Mouse (Mus musculus): Measurements from ENCODE around the gene Postn. TPM values are rescaled to one million over a fixed set of nuclear protein-coding genes. Genes with fewer than 3 reads are reported as not detected.

Postn gene
- total RNA-seq (2021): 100 to 1,000 TPM; 396 to 601 TPM
- long read RNA-seq, experiment 1, transcript Postn-203 (22 exons, 3,205 nt): minor isoform, 30 of 123 reads
- long read RNA-seq, experiment 1, transcript Postn-202 (23 exons, 2,670 nt): minor isoform, 24 of 123 reads
- long read RNA-seq, experiment 1, transcript Postn-204 (21 exons, 3,121 nt): major isoform, 35 of 123 reads
- long read RNA-seq, experiment 1, transcript Postn-201 (22 exons, 3,189 nt): minor isoform, 5 of 123 reads
- long read RNA-seq, experiment 1, partial matches to known transcripts: 18 of 123 reads
- long read RNA-seq, experiment 1, other reads (novel, unspliced or antisense): 10 of 123 reads
- long read RNA-seq, experiment 2, transcript Postn-203 (22 exons, 3,205 nt): major isoform, 26 of 83 reads
- long read RNA-seq, experiment 2, transcript Postn-202 (23 exons, 2,670 nt): minor isoform, 14 of 83 reads
- long read RNA-seq, experiment 2, transcript Postn-204 (21 exons, 3,121 nt): minor isoform, 23 of 83 reads
- long read RNA-seq, experiment 2, partial matches to known transcripts: 10 of 83 reads
- long read RNA-seq, experiment 2, other reads (novel, unspliced or antisense): 8 of 83 reads

DNA sequence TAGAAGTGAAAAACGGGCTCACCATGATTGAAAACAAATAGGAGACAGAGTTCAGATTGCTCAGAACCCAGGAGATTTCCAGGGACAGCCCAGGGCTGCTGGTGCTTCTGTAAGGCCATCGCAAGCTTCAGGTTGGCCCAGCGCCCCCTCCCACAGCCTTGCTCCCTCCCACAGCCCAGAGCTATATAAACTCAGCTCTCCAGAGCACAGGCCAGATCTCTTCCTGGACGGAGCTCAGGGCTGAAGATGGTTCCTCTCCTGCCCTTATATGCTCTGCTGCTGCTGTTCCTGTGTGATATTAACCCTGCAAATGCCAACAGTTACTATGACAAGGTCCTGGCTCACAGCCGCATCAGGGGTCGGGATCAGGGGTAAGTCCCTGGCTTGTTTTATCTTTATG is at the start of gene Postn:
Postn (plus strand) TSS at position 213 of the 400 bp plus-strand sequence.
- peak; percentile 64 for DNase-seq

GRCm38 (mm10) chr3:54314055-54314454 is 46.9 kb upstream of the Postn start:
- no peak for DNase-seq

GRCm38 (mm10) chr3:54352891-54353652 is 7.8 kb upstream of the Postn start:
- peak; percentile 79 for DNase-seq

GRCm38 (mm10) chr3:54357561-54357960 is 3.3 kb upstream of the Postn start:
- no peak for DNase-seq

- DNase-seq: peak; percentile 25
Measured at GRCm38 (mm10) chr3:54358463-54359189, 2.3 kb upstream of the Postn start.

GRCm38 (mm10) chr3:54361656-54362055 is 747 bp downstream of the Postn start:
- DNase-seq: no peak

DNA sequence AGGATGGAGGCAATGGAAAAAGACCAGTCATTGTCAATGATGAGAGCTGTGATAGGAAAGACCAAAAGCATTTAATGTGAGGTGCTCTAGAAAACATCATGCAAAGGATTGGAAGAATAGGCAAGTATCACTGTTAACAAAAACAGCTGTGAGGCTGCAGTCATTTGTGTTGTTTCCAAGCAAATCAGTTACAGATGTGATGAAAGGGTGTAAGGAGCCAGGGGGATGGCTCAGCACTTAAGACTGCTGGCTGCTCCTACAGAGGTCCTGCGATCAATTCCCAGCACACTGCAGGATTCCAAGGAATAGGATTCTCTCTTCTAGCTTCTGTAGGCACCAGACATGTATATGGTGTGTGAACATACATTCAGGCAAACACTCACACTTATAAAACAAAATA is 10.1 kb downstream of the Postn start:
- DNase-seq: no peak

GRCm38 (mm10) chr3:54372625-54373024 is 11.7 kb downstream of the Postn start:
- no peak for DNase-seq

- no peak for DNase-seq
Measured at GRCm38 (mm10) chr3:54376014-54376413, 15.1 kb downstream of the Postn start.

- no peak for DNase-seq
Measured at GRCm38 (mm10) chr3:54377647-54378046, 16.7 kb downstream of the Postn start.

DNA sequence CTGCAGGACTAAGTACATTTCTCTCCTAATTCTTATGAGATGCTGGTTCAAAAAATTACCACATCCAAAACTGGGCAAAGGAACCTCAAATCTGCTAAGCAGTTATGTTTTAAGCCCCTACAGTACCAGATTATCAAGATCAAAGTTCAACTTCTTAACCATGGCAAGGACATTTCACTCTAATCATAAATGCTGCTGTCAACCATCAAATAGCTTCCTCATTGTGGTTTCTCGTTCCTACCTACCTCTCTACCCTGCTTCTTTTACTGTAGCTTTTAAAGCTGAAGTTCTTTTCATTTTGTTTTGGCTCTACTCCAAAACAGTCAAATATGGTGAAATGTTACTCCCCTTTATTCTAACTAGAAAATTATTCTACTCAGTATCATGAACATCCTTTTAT is 17.2 kb downstream of the Postn start:
- no peak for DNase-seq

DNA sequence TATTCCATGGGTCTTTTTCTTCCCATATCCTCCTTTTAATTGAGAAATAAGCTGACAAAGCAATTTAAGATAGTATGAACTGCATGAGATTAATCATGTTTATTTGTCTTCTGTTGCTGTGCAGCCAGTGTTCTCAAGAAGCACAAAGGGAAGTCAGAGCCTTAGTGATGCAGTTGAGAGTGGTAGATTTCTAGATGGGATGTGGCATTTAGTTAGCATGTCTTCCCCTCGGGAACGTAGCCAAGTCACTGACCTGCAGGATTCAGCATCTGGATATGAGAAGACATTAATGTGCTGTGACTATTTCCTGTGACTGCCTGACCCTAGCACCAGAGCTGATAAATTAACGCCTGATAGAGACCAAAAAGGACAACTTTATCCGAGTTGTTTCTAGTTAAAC is 19.1 kb downstream of the Postn start:
- DNase-seq: no peak

DNA sequence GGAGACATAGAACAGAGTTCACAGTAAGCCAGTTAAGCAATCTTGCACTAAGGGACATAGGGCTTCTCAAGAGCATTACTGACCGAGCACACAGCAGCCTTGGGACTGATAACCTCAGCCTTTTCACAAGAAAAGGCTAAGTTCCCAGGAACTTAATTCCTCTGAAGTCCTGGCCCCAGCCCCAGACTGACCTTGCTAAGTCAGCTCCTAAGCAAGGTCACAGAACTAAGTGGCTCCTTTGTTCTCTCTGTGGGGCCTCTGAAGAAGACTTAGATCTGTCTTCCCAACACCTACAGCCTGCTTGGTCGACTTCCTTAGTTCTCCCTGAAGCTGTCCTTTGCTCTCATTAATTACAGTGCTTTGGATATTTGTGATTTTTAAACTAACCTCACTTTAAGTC is 38.4 kb downstream of the Postn start:
- DNase-seq: no peak

DNA sequence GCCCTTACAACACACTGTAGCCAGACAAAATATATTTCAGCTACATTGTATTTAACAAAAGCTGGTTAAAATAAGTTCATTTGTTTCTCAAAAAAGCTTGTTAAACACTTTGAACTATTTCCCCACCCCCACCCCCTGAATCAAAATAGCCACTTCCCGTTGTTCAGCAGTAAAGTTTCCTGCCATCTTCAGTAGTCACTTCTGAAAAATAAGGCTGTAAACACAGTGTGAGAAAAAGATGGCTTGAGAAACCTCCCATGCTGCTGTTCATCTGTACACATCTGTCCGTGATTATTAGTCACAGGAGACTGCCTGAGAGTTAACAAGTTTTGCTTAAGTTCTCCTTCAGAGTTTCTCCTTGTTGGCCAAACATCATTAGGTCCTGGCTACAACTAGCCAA is 39.0 kb downstream of the Postn start:
- no peak for DNase-seq

DNA sequence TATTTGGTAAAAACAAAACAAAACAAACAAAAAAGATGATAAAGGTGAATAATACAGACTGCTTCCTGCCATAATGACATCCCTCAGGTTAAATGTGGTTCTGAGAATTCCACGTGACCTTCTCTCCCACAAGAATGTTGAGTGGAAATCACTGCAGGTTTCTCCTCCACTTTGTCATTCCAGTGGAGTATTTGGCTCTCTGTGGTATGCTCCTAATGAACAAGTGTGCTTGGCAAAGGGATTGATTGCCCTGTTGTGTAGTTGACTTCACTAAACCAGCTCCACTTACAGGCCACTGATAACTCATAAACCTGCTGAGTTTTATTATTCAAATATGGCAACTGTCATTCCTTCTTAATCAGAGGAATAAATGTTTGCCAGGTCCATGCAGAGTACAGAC is 39.7 kb downstream of the Postn start:
- DNase-seq: no peak

DNA sequence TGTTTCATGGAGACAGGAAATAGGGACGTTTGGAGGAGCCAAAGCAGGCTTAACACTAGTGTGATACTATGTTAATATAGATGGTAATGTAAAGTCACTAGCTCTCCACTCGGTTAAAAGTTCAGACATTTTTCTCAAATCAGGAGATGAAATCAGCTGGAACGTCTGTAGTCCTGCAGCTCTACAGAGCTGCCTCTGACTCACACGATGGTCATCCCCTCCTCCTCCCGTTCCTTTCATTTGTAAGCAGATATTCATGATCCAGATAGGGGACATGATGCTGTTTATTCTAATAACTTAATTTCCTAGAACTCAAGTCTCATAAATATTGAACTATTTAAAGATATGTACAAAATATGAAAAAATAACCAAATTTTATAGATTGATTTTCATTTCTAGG is 40.8 kb downstream of the Postn start:
- DNase-seq: no peak

DNA sequence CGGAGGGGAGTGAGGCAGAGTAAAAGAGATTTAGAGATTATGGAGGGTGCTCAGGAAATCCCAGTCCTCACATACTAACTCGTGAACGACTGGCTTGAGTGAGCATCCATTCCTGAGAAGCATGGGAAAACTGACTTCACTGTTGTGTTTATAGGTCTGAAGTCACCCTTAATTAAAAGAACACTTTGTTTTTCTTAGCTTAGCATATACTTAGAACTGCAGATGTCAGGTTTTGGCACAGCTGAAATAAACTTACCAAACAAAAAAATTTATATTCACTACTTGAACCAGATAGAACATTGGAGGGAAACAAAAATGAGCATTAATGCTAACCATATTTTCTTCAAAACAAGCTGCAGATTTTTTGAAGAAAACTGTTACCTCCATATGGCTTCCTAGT is 42.9 kb downstream of the Postn start:
- DNase-seq: no peak

GRCm38 (mm10) chr3:54406567-54406966 is 45.7 kb downstream of the Postn start:
- no peak for DNase-seq

DNA sequence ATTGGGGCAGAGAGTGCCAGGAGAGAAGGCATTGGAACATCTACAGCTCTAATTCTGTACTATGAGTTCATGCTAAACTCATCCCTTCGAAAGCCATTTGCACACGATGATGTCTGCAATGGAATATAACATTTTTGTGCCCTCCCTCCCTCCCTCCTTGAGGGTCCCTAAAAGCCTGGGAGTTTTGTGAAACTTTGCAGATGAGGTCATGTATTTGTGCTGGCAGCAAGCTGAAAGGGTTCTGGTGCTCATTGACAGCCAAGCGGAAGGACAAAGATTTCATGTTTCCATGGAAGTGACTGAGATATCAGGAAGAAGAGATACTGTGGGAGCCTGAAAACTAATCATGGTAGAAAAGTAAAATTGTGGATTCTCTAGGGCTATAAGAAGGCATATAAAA is 50.1 kb downstream of the Postn start:
- DNase-seq: no peak

- DNase-seq: no peak
Measured at GRCm38 (mm10) chr3:54412885-54413583, 52.1 kb downstream of the Postn start.

- no peak for DNase-seq
Measured at GRCm38 (mm10) chr3:54413584-54413897, 52.6 kb downstream of the Postn start.

DNA sequence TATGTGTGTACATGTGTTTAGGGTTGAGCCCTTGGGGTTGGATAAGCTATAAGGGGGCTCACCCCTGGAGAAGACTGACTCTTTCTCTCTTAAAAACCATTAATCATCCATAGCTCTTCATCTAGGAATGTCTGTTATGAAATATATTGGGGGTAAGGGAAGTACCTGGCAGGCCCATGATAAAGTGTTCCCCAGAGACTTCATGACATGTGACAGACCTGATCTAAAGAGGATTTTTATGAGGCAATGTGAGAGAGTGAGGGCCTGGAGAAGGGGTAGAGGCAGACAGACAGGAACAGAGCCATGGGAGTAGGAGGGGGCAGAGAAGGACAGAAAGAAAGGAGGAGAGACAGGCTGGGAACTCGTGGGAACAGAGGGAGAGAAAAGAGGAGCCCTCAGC is 53.5 kb downstream of the Postn start:
- no peak for DNase-seq

Data from gastrocnemius, postnatal 10 days (tissue).